Mouse (Mus musculus) heart, embryonic 16.5 days (tissue): Measurements from ENCODE around the gene Tspan9. TPM values are rescaled to one million over a fixed set of nuclear protein-coding genes. Genes with fewer than 3 reads are reported as not detected.

Experiments
- ATAC-seq: fragments of 200-750 bp; cut with Nextera tagmentation; replicated peaks from 2 replicates; pipeline ENCODE4 v1.8.0; 2017; ENCODE audit warnings: moderate number of reproducible peaks; ENCODE audit not compliant: insufficient read depth, low FRiP score; ENCODE audit errors: extremely low read depth
- H3K27ac ChIP-seq: fragments of 300-500 bp; sonication (generic); 2 replicates; pipeline ENCODE4 v1.5.1; 2014; ENCODE audit warnings: mild to moderate bottlenecking, low read length, control low read depth, moderate library complexity
- H3K27me3 ChIP-seq: fragments of 300-500 bp; sonication (generic); 2 replicates; pipeline ENCODE4 v1.6.1; 2014; ENCODE audit warnings: low read length, mixed read lengths; ENCODE audit not compliant: control insufficient read depth, insufficient read depth
- H3K36me3 ChIP-seq: fragments of 300-500 bp; sonication (generic); 2 replicates; pipeline ENCODE4 v1.6.1; 2014; ENCODE audit not compliant: control insufficient read depth, insufficient read depth
- H3K4me1 ChIP-seq: fragments of 300-500 bp; sonication (generic); 2 replicates; pipeline ENCODE4 v1.6.1; 2014; ENCODE audit warnings: low read length, mixed read lengths; ENCODE audit not compliant: control insufficient read depth, insufficient read depth
- H3K4me2 ChIP-seq: fragments of 300-500 bp; sonication (generic); 2 replicates; pipeline ENCODE4 v1.6.1; 2014; ENCODE audit warnings: low read depth, mild to moderate bottlenecking, control low read depth, low read length
- H3K4me3 ChIP-seq: fragments of 300-500 bp; sonication (generic); 2 replicates; pipeline ENCODE4 v1.5.1; 2014; ENCODE audit warnings: mild to moderate bottlenecking, control low read depth, low read length
- H3K9ac ChIP-seq: fragments of 300-500 bp; sonication (generic); 2 replicates; pipeline ENCODE4 v1.6.1; 2014; ENCODE audit warnings: low read length, control low read depth
- H3K9me3 ChIP-seq: fragments of 300-500 bp; sonication (generic); replicated peaks from 2 replicates; pipeline ENCODE4 v1.6.1; 2016; ENCODE audit warnings: low read length; ENCODE audit not compliant: control insufficient read depth
- WGBS: fragments of 180-500 bp; shearing (Covaris S2); extraction: QIAGEN DNeasy Blood & Tissue Kit; methylation state at CpG from one replicate; pipeline ENCODE4 v1.1.7; 2014; 5-methylcytosine and 5-hydroxymethylcytosine counted together
- polyA plus RNA-seq: library from polyadenylated mRNA; unstranded; fragments of >200 nt; fragmentation: Nextera tagmentation; extraction: Ambion mirVana; gene quantifications from 2 replicates; pipeline ENCODE4 v1.2.1, GENCODE M21; 2015

Gene Tspan9
- polyA plus RNA-seq, 1 experiment from 2014 or later = 138 TPM

GRCm38 (mm10) chr6:127987374-127987773, 156.0 kb downstream of the Tspan9 start:
- peaks cover 72% of the 10 kb centered on the region for H3K4me1 ChIP-seq

DNA sequence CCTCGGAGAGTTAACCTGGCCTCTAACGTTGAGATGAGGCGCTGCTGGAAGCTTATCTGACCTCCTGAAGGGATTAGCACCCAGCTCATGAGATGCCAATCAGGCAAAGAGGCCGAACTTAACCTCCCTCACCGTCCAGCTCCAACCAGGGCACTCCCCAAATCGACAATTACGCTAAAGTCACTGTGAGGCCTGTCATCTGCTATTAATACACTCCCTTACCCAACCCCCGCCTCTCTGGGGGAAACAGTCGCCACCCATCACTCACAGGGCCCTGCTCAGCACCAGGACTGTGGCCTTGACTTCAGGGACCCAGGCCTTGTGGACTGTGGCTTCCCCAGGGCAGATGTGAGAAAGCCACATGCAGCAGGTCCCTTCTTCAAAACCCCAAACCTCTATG, 157.0 kb downstream of the Tspan9 start:
- no peak overlapping the region for H3K4me3 ChIP-seq
- H3K4me1 ChIP-seq = peaks cover 67% of the 10 kb centered on the region
- ATAC-seq = peak; percentile 31; the same call in 1 of the 2 replicates
- no peaks in the 10 kb centered on the region for H3K9me3 ChIP-seq
- H3K4me2 ChIP-seq = peak overlapping the region; percentile 22; the same call in 1 of the 2 replicates
- H3K27me3 ChIP-seq = no peaks in the 10 kb centered on the region
- peak overlapping the region; percentile 61 for H3K9ac ChIP-seq
- whole genome bisulfite sequencing = 28% methylated on average over 9 of the region's 9 CpGs
- no peaks in the 10 kb centered on the region for H3K36me3 ChIP-seq
- H3K27ac ChIP-seq = peak overlapping the region; percentile 92

More at GRCm38 (mm10) chr6:127987374-127987773, 156.0 kb downstream of the Tspan9 start:
- no peak for ATAC-seq
- peaks cover 2% of the 10 kb centered on the region; the same call in 1 of the 2 replicates for H3K36me3 ChIP-seq
- H3K9me3 ChIP-seq = no peaks in the 10 kb centered on the region
- WGBS = 66% methylated on average over 14 of the region's 14 CpGs
- no peaks in the 10 kb centered on the region for H3K27me3 ChIP-seq
- 0 out of 2 replicates have a peak overlapping the region, but pooled peaks have one; percentile 2 for H3K4me2 ChIP-seq
- H3K27ac ChIP-seq = peak overlapping the region; percentile 92
- no peak overlapping the region for H3K4me3 ChIP-seq
- H3K9ac ChIP-seq = peak overlapping the region; percentile 61

GRCm38 (mm10) chr6:127981176-127981575, 162.2 kb downstream of the Tspan9 start:
- H3K36me3 ChIP-seq = no peaks in the 10 kb centered on the region
- peak overlapping the region; percentile 42 for H3K9ac ChIP-seq
- H3K27ac ChIP-seq = peak overlapping the region; percentile 74
- H3K4me2 ChIP-seq = no peak overlapping the region
- H3K9me3 ChIP-seq = no peaks in the 10 kb centered on the region
- 19% methylated on average over 8 of the region's 8 CpGs for WGBS
- peaks cover 44% of the 10 kb centered on the region for H3K4me1 ChIP-seq
- ATAC-seq = no peak
- H3K4me3 ChIP-seq = no peak overlapping the region
- H3K27me3 ChIP-seq = no peaks in the 10 kb centered on the region

GRCm38 (mm10) chr6:127980381-127981045, 162.9 kb downstream of the Tspan9 start:
- H3K4me1 ChIP-seq = peaks cover 43% of the 10 kb centered on the region
- ATAC-seq = no peak
- no peak overlapping the region for H3K4me2 ChIP-seq
- no peaks in the 10 kb centered on the region for H3K27me3 ChIP-seq
- H3K4me3 ChIP-seq = no peak overlapping the region
- H3K9me3 ChIP-seq = no peaks in the 10 kb centered on the region
- H3K36me3 ChIP-seq = no peaks in the 10 kb centered on the region
- WGBS = 63% methylated on average over 11 of the region's 11 CpGs
- peak overlapping the region; percentile 42 for H3K9ac ChIP-seq
- peak overlapping the region; percentile 74 for H3K27ac ChIP-seq

DNA sequence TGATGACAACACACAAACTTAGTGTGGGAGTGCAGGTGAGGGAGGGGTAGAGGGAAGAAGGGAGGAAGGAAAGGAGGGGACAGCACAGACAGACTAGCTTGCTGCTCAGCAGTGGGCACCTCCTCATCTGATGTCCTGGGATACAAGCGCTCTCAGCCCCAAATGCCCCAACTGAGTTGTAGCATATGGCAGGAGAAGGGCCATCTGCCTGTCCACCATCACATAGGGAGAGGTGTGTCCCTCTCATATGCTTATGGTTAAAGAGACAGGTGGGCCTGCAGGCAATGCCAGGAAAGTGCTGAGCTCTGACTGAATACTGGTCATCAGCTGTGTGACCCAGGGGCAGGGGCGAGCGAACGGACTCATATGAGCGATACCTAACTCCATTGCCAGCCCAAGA, 163.6 kb downstream of the Tspan9 start:
- no peak overlapping the region for H3K4me3 ChIP-seq
- peaks cover 45% of the 10 kb centered on the region for H3K4me1 ChIP-seq
- no peak overlapping the region for H3K9ac ChIP-seq
- WGBS = 98% methylated on average over 5 of the region's 5 CpGs
- no peaks in the 10 kb centered on the region for H3K36me3 ChIP-seq
- no peak overlapping the region for H3K27ac ChIP-seq
- no peaks in the 10 kb centered on the region for H3K9me3 ChIP-seq
- ATAC-seq = no peak
- H3K27me3 ChIP-seq = no peaks in the 10 kb centered on the region
- H3K4me2 ChIP-seq = no peak overlapping the region

DNA sequence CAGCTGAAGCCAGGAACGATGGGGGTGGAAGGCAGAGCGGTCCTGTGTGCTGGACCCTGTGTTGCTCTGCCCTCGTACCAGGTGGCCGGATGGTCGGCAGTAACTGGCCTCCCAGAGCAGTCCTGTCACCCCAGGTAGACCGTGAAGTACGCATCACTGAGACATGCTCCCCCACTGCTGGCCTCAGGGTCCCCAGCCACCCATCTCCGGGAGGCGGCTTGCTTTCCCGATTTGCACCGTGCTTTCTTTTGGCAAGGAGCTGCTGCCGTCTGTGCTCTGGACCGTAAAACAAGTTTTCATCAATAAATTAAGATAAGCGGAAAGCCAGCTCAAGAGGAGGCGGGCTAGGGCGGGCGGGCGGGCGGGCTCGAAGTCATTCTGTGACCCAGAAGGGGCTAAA, 164.5 kb downstream of the Tspan9 start:
- H3K4me1 ChIP-seq = peaks cover 54% of the 10 kb centered on the region
- WGBS = 79% methylated on average over 20 of the region's 20 CpGs
- no peak overlapping the region for H3K4me2 ChIP-seq
- H3K9me3 ChIP-seq = no peaks in the 10 kb centered on the region
- no peak overlapping the region for H3K27ac ChIP-seq
- no peak overlapping the region for H3K4me3 ChIP-seq
- ATAC-seq = no peak
- H3K36me3 ChIP-seq = no peaks in the 10 kb centered on the region
- no peaks in the 10 kb centered on the region for H3K27me3 ChIP-seq
- H3K9ac ChIP-seq = no peak overlapping the region

- Histone ChIP-seq H3K36me3 (no peaks in the 10 kb centered on the region), H3K9ac (peak overlapping the region; percentile 16; the same call in 1 of the 2 replicates), H3K4me3 (no peak overlapping the region), H3K4me1 (peaks cover 52% of the 10 kb centered on the region), H3K9me3 (no peaks in the 10 kb centered on the region), H3K27me3 (no peaks in the 10 kb centered on the region), H3K4me2 (no peak overlapping the region), H3K27ac (peak overlapping the region; percentile 43)
- no peak for ATAC-seq
- WGBS = 51% methylated on average over 6 of the region's 6 CpGs
These were observed 166.7 kb downstream of the Tspan9 start for GRCm38 (mm10) chr6:127976695-127977094.

- H3K4me3 ChIP-seq = no peak overlapping the region
- ATAC-seq = no peak
- H3K36me3 ChIP-seq = no peaks in the 10 kb centered on the region
- no peaks in the 10 kb centered on the region for H3K9me3 ChIP-seq
- H3K9ac ChIP-seq = peak overlapping the region; percentile 8
- peak overlapping the region; percentile 38; the same call in 1 of the 2 replicates for H3K27ac ChIP-seq
- H3K4me1 ChIP-seq = peaks cover 39% of the 10 kb centered on the region
- H3K4me2 ChIP-seq = no peak overlapping the region
- 49% methylated on average over 9 of the region's 9 CpGs for WGBS
- no peaks in the 10 kb centered on the region for H3K27me3 ChIP-seq
These were observed 169.4 kb downstream of the Tspan9 start for GRCm38 (mm10) chr6:127974000-127974399.

GRCm38 (mm10) chr6:127973553-127973952, 169.8 kb downstream of the Tspan9 start:
- Histone ChIP-seq H3K4me2 (no peak overlapping the region), H3K9me3 (no peaks in the 10 kb centered on the region), H3K4me3 (no peak overlapping the region), H3K36me3 (no peaks in the 10 kb centered on the region), H3K4me1 (peaks cover 39% of the 10 kb centered on the region), H3K9ac (peak overlapping the region; percentile 3; the same call in 1 of the 2 replicates), H3K27ac (peak overlapping the region; percentile 38; the same call in 1 of the 2 replicates), H3K27me3 (no peaks in the 10 kb centered on the region)
- ATAC-seq = no peak
- WGBS = 60% methylated on average over 6 of the region's 6 CpGs
